Mouse (Mus musculus) gastrocnemius, postnatal 4 days (tissue): ENCODE results near the gene Slc23a2. TPM values are rescaled to one million over a fixed set of nuclear protein-coding genes. Genes with fewer than 3 reads are reported as not detected.
A peak's percentile ranks its signal among the peaks of the same experiment; 100 is the strongest.

Experiments
- DNase-seq, 2 experiments: peaks; one replicate each; pipeline ENCODE4 v3.0.0; 2021 to 2022; ENCODE audit warnings: low spot score in 2 of 2, mixed read lengths in 2 of 2
- total RNA-seq, 2 experiments: library from RNA; stranded (reverse); gene quantifications; 2 replicates each; pipeline ENCODE4 v1.2.3; 2021

Slc23a2 gene
- total RNA-seq, 2 experiments from 2014 or later = 12.0 to 14.5 TPM

- DNase-seq = no peak
Observed at GRCm38 (mm10) chr2:132135876-132136637, 8.9 kb downstream of the Slc23a2 start.

DNA sequence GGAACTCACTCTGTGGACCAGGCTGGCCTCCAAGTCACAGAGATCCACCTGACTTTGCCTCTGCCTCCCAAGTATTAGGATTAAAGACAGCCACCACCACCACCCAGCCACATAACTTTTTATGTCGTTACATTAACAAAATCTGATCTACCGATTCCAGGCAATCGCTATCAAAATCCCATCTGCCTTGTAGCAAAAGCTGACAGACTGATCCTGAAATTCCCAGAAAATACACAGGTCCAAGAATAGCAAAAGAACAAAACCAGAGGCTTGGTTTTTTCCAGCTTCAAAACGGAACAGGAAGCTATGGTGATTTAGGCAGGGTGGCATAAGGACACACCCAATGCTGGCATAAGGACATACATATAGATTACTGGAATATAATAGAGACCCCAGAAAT, 10.2 kb downstream of the Slc23a2 start:
- DNase-seq = no peak

GRCm38 (mm10) chr2:132133436-132133835, 11.5 kb downstream of the Slc23a2 start:
- DNase-seq = no peak

GRCm38 (mm10) chr2:132131266-132131665, 13.6 kb downstream of the Slc23a2 start:
- peak in 1 of 2 experiments; percentile 24 for DNase-seq

GRCm38 (mm10) chr2:132129980-132130379, 14.9 kb downstream of the Slc23a2 start:
- no peak for DNase-seq

GRCm38 (mm10) chr2:132129247-132129646, 15.7 kb downstream of the Slc23a2 start:
- no peak for DNase-seq

GRCm38 (mm10) chr2:132127904-132128303, 17.0 kb downstream of the Slc23a2 start:
- DNase-seq = no peak

DNA sequence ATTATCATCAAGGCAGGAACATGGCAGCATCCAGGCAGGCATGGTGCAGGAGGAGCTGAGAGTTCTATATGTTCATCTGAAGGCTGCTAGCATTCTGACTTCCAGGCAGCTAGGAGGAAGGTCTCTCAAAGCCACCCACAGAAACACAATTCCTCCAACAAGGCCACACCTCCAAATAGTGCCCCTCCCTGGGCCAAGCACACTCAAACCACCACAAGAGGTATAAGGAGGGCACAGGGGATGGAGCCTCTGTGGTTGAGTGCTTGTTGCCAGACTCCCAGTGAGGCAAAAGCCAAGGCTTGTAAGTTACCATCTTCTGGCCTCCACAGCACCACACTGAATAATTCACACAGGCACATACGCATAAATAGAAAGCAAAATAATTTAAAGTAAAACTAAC, 18.6 kb downstream of the Slc23a2 start:
- no peak for DNase-seq

- no peak for DNase-seq
Observed at GRCm38 (mm10) chr2:132123063-132123462, 21.8 kb downstream of the Slc23a2 start.

DNA sequence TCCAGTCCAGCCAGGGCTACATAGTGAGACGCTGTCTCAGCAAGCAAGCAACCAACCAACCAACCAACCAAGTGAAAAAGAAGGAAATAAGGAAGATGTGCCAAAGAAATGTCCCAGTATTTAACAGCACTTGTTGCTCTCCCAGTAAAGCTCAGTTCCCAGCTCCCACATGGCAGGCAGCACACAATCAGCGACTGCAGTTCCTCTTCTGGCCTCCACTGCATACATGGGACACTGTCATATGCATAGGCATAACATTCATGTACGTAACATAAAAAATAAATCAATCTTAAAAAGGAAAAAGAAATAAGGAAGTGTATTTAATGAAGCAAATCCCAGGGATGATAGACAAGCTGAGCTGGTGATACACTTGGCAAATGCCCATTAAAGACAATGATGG, 23.9 kb downstream of the Slc23a2 start:
- DNase-seq = no peak

DNA sequence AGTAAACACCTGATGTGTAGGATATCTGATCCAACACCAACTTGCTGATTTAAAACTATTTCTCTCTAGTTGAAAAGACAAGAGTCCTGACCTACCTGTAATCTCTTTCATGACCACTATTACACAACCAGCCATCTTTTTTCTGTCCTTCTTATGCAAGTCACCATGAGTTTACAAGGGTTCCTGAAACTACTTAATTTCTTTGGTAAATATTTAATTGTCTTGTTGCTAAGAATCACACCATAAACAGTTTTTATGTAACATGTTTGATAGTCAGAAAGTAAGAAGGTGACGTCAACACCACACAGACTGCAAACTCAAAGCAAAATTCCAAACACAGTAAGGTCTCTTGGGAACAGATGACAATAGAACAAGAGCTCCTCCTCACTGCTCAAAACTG, 26.3 kb downstream of the Slc23a2 start:
- DNase-seq = no peak

- no peak for DNase-seq
Observed at GRCm38 (mm10) chr2:132115936-132116335, 29.0 kb downstream of the Slc23a2 start.

- DNase-seq = no peak
Observed at GRCm38 (mm10) chr2:132115344-132115743, 29.6 kb downstream of the Slc23a2 start.

DNA sequence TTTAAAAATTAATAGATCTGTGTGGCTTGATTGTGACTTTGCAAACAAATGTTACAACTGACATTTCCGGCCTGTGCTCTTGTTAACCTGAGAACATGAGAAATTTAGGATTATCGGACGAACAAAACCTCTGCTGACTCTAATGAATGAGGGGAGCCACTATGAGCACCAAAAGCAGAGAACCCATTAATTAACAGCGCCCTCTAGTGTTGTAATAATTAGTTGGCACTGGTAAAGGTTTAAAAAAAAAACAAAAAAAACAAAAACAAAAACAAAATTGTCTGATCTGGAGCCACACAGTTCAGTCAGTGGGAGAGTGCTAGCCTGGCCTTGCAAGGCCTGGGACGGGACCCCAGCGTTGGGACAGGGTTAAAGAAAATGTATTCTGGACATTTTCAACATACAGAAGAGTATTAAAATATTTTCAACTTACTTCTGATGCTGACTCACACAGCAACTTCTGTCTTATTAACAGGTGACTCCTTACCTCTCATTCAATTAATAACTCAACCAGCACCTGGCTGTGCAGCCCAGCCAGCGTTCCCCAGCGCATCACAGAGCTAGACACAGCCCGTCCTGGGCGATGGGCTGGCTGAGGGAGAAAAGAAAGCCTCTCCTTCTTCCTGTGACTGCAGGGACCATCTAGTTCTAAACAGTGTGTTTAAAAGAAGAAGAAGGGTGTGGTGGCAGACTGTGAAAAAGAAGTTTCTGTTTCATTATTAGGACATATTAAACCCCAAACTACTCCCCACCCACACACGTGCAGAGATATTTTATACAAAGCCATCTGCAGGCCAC, 30.7 kb downstream of the Slc23a2 start:
- DNase-seq = no peak

GRCm38 (mm10) chr2:132112319-132112718, 32.6 kb downstream of the Slc23a2 start:
- no peak for DNase-seq

DNA sequence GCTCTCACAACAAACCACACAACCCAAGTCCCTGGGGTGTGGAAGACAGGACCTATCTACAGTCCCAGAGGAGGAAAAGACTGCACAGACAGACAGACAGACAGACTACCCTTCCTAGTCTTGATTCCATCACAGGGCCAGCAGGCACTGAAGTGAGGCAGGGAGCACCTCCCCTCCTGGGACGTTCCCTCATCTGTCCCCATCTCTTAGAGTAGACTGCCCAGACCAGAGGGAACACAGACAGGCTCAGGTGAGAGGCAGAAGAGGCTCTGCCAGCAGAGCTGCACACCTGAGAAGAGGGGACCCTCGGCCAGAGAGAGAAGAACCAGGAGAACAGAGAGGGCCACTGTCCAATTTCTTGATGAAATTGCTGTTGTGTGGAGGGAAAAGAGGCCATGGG, 33.0 kb downstream of the Slc23a2 start:
- DNase-seq = no peak

DNA sequence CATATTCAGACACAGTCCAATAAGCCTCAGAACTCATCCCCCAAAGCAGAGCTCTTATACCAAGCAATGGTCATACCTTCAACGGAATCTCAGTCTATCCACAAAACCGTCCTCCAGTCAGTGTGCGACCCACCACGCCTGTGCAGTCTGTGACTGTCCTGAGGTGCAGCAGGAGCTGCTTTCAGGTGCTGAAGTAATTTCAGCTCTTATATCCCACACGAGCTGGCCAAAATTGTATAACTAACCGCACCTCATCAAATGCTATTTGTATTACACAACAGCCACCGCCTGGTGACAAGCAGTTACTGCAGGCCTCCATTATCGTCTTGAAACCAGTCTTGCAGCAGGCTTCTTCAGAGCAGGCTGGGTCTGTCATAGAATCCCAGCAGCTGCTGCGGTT, 33.6 kb downstream of the Slc23a2 start:
- DNase-seq = peak in 1 of 2 experiments; percentile 57

- DNase-seq = no peak
Observed at GRCm38 (mm10) chr2:132110702-132111101, 34.2 kb downstream of the Slc23a2 start.

DNA sequence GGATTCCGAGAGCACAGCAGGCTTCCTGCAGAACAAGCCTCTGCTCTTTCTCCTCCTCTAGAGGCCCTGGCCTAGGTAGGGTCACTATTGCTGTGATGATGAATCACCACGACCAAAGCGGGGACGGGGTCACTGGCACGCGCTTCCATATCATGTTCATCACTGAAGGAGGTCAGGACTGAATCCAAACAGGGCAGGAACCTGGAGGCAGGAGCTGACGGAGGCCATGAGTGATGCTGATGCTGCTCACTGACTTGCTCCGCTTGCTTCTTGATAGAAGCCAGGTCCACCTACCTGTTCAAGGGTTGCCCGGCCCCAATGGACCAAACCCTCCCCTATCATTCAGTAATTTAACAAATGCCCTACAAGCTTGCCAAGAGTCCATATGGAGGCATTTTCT, 35.9 kb downstream of the Slc23a2 start:
- DNase-seq = no peak

GRCm38 (mm10) chr2:132107611-132108010, 37.3 kb downstream of the Slc23a2 start:
- DNase-seq = peak in 1 of 2 experiments; percentile 38

DNA sequence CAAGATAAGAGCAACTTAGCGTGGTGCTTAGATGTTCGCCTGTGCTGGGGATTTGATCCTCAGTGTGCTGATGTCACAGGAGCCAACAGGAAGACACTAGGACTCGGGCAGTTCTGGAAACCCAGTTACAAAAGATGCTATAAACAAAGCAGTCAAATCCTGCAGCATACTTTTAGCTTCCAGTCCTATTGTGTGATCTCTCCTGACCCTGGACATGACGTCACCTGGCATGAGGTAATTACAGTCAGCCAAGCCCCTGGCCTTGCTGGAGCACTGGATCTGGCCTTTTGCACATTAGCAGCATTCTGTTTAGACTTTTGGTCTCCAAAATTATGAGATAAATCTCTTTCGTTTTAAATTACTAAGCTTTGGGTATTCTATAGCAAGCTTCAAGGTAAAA, 38.8 kb downstream of the Slc23a2 start:
- no peak for DNase-seq

- DNase-seq = no peak
Observed at GRCm38 (mm10) chr2:132103265-132103664, 41.6 kb downstream of the Slc23a2 start.
